Mouse (Mus musculus) kidney, postnatal 36 days (tissue): ENCODE measurements around the gene Slc28a1.
"Not testable (repeated sequence)": the region's sequence is repeated elsewhere in the genome, so short reads cannot be mapped to it uniquely, and the experiment has no call there.

Experiments used
- DNase-seq, 2 experiments: peaks; one replicate each; pipeline ENCODE4 v3.0.0; 2021 to 2022; ENCODE audit warnings: mixed read lengths in 2 of 2

Slc28a1 gene

DNA sequence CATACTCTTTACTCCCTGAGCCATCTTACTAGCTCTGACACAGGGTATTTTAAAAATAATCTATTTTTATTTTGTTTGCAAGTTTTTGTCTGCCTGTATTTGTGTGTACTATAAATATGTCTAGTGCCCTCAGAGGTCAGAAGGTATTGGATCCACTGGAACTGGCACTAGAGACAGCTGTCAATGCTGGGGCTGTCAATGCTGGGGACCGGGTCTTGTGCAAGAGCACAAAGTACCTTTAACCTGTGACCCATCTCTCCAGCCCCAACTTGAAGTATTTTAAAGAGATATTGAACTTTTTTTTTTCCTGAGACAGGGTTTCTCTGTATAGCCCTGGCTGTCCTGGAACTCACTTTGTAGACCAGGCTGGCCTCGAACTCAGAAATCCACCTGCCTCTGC is 59.3 kb downstream of the Slc28a1 start:
- DNase-seq, result no peak

DNA sequence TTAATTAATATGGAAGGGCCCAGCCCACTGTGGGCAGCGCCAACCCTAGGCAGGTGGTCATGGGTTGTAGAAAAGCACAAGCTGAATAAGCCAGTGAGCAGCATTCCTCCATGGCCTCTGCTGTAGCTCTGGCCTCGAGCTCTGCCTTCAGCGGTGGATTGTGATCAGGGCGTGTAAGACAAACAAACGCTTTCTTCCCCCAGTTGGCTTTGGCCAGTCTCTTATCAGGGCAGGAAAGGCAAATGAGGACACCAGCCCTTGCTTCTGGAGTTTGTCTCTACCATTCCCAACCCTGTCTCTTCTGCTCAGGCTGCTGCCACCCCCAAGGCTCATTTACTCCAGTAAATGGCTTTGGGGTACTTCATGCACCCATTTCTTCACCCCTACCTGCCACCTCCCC is 60.1 kb downstream of the Slc28a1 start:
- no peak for DNase-seq

DNA sequence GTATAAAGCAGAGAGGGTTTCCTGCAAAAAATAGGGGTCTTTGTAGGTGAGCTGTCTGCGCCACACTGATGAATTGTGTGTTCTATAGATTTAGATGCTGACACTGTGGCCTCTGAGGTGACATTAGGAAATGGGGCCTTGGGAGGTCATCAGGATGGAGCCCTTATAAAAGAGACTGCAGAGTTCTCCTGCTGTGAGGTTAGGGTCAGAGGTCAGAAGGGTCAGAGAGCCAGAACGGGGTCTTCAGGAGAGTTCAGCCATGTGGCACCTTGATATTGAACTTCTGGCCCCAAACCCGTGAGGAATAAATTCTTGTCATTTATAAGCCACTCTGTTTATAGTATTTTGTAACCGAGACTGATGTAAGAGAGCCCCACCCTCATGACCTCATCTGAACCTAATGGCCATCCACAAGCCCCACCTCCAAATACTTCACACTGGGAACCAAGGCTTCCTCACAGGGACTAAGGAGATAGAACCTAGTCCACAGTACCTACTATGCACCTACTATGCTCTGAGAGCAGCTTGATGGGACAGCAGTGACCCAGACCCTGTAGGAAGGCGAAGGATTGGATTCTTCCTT is 61.7 kb downstream of the Slc28a1 start:
- no peak for DNase-seq

DNA sequence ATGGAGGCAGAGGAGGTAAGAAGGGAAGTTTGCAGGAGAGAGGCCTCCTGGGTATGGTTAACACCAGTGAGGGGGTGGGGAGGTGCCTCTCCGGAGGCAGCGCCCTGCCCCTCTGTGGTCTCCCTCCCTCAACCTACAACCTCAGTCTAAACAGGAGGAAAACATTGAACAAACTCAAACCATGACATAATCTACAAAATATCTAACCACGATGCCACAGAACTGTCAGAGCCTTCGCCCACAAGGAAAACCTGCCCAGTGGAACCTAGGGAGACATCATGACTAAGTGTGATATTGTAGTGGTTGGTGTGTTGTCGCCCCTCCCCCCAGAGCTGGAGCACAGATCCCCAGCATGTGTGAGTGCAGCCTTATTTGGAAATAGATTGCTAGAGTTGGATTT is 64.9 kb downstream of the Slc28a1 start:
- no peak for DNase-seq

DNA sequence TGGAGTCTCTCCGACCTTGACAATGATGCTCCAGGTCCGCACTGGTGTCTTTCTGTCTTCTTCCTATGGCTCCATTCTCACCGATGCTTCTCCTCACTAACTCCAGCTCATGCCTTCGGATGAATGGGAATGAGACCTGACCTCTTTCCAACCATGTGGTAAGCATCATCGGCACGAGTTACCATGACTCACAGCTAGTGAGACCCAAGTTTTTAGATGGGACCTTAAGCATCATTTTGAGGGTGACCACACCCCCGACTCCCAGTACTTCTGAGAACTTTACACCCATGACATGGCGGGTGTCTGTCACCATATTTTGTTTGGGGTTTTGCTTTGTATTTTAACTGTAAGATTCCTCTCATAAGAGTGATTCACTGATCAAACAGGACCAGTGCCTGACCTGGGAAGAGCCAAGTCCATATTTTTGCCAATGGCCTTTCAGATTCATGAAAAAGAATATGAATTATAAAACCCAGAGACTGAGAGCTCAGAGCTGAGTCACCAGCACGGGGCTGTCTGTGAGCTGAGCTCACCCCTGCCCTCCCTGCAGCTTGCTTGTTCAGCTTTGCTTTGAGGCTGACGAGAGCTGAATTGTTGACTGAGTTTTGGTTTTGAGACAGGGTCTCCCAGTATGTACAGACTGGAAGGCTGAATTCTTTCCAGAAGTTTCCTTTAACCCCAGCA is 68.0 kb downstream of the Slc28a1 start:
- DNase-seq, result no peak

DNA sequence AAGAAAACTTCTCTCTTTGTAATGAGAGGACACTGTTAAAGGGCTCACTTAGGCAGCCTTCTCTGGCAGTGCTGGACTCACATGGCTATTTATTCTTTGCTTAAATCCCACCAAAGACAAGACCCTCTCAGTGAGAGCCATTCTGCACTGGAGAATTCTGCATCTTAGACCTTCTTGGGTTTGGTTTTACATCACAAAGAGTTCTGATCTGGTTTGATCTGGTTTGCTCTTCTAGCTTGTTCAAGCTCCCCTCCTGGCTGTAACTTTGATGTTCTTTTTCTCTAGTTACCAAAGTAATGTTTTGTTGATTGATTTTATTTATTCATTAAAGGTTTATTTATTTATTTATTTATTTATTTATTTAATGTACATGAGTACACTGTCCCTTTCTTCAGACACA is 68.6 kb downstream of the Slc28a1 start:
- DNase-seq, result no peak

DNA sequence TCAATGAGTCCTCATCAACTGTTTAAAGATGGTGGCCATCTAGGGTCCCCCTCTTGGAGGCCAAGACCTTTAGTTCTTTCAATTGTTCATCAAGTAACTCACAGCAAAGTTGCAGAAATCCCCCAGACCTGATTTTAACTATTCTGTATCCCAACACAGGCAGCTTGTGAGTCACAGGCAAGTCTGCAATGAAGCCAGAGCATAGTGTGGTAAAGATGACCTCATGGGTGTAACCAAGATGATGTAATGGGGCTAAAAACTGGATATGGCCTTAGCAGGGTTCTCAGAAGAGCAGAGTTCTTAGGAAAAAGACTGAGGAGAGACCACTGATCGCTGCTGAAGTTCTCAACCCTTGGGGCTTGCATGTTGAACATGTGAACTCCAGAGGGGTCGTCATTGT is 69.5 kb downstream of the Slc28a1 start:
- DNase-seq, result no peak

DNA sequence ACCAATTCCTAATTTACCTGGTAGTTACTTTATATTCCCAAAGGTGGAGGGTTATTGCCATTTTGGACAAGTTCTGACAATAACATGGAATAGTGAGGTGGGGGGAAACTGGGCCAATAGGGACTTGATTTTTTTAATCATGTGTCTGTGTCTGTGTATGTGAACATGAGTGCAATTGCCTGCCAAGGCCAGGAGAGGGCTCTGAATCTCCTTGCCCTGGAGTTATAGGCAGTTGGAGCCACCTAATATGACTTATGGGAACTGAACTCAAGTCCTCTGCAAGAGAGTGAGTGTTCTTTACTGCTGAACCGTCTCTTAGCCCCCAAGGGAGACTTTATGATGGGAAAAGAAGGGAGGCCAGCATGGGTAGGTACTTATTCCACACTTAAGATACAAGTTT is 70.1 kb downstream of the Slc28a1 start:
- DNase-seq, result no peak

DNA sequence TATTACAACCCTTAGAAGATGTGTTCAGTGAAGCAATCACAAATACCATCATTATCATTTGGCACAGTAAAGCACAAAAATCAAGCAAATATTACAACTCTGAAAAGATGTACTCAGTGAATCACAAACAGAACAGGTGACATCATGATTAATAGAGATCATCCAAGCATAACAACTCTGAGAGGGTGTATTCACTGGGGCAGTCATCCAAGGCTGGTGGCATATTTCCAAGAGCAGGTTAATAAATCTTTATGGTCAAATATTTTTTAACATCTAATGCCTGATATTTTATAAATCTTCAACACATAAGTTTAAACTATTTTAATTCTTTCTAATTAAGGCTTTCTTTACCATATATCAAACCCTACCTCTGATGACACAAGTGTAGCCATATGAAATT is 71.4 kb downstream of the Slc28a1 start:
- peak; percentile 65 to 80 for DNase-seq

DNA sequence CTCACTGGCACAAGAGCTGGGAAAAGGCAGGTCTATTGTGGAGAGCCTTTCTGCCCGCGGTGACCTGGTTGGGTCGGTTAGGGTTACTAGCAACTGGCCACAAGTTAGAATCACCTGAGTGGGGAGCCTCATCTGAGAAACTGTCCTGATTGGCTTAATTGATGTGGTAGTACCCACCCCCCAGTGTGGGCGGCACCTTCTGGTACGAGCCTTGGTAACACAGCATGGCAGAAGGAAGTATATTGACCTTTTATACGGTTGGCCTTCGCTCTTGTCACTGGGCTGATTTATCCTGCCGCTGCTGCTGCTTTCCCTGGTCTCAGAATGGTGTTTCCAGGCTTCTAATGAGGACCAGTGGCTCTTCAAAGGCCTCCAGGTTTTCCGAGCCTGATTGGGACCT is 74.6 kb downstream of the Slc28a1 start:
- no peak for DNase-seq

DNA sequence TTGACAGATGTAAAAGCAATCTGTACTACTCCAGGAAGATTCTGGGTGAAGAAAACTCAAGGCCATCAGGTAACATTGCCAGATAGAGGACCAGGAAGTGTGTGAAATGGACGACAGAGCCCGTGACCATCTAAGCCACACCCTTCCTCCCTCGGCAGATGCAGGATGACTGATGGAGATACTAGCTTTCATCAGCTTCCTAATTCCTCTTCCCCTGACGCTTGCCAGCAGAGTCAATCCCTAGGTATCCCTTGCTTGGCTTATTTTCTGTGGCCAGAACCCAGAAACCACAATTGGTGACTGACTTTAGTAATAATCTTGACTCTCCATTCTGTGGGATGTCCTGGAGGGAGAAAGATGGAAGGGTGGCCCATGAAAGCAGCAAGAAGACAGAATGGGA is 80.9 kb downstream of the Slc28a1 start:
- no peak for DNase-seq

DNA sequence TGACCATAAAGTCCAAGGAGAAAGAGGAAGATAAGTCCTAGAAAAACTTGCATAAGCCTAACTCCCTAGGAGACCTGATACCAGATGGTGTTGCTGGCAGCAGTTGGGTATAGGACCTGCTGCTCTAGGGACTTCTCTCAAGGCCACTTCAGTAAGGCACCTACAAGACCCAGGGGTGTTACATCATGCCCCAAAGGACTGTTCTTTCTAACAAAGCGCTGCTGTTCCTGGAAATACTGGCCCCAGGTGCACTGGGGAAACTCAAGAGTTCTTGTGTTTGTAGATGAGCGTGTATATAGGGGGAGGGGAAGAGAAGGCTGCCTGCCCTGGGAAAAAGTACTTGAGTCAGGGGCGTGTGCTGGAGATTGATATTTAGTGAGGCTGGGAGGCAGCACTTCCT is 82.2 kb downstream of the Slc28a1 start:
- no peak for DNase-seq

DNA sequence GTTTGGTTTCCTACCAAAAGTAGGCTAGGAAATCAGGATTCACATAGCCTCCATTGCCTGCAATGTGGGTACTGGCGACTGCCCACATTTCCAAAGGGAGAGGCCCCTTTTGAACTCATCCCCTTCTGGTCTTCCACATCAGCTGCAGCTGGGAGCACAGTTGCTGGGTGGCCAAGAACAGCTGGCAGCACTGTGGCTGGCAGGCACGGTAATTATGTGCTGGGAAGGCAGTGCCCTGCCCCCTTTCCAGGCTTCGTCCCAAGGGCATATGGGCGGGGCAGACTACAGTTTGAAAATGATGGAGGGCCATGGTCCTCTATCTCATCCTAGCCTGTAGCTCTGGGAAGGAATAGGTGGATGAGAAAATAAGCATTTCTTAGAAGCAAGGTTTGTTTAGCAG is 83.9 kb downstream of the Slc28a1 start:
- DNase-seq, result peak in 1 of 2 experiments; percentile 44

DNA sequence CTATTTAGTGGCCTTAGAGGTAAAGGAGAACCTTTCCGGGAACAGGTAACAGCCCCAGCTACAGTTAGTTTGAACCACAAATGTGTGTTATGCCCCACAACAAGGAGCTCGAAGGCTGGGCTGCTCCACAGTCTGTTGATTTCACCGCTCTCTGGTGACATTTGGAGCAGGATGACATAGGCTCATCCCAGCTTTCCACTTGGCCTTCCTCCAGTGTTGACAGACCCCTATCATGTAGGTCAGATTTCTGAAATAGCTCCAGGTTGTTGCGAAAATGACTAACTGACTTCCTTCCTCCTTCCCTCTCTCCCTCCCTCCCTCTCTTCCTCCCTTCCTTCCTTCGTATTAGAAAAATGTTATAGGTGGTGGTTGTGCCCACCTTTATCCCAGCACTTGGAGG is 84.5 kb downstream of the Slc28a1 start:
- DNase-seq, result peak in 1 of 2 experiments; percentile 21

DNA sequence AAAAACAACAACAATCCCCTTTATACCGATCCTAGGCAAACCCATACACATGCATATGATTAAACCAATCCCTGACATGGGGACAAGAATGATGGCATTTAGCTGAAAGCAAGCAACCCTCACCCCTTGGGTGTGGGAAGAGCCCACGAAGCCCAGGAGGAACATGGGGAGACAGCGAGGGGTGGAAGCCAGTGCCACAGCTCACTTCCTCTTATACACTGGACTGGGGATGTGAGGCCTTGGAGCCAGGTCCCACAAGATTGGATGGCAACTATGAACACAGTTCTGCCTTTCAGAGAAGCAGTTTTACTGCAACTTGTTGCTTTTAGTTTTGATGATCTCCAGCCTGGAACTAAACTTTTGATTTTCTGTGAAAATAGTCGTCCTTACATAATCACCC is 85.2 kb downstream of the Slc28a1 start:
- DNase-seq, result no peak

DNA sequence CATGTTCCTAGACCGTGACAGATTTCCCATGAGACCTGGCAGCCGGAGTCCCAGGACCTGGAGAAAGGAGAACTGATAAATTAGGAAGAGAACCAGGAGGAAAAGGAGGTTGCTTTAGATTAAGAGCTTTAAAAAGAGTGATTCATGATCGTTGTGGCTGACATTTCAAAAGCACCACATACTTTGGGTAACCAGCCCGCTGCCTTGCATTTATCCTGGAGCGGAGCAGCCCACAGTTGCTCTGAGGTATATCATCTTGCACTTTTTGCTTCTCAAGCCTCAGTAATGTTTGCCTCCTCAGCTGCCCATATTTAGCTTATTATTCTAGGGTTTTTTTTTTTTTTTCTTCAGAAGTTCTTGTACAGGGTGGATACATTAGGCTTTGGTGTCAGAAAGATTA is 87.8 kb downstream of the Slc28a1 start:
- no peak for DNase-seq

DNA sequence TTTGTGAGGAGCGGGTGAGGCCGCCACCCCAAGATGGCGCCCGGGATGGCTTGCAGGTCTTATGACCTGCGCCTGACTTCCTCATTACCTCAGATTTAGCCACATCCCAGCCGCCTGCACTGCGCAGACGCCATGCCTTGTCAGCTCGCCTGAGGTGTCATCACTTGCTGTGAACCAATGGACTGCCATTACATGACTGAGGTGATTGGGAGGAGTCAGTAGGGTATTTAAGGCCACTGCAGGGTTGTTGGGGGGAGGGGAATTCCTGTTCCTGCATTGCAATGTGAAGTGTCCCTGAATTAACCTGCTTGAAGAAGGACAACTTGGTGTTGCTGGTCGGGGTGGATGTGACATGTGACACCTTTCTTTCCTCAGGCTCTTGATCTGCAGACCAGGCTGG is 89.0 kb downstream of the Slc28a1 start:
- not testable (repeated sequence) for DNase-seq

DNA sequence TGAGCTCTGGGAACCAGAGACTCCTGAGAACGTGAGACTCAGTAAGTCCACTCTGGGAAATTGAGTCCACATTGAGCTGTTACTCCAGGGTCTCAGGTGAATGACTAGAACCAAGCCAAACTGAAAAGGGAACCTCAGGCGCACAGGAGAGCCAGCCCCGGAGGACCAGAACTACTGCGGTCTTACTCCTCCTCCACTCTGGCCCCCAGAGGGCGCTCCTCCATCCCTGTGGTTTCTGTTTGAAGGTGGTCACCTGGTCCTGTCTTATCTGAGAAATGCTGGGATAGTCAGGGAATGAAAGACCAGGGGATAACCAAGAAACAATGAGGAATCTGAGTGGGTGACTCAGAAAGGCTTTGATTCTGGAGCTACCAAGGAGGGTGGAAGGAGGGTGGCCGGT is 94.3 kb downstream of the Slc28a1 start:
- DNase-seq, result peak; percentile 86 to 94

DNA sequence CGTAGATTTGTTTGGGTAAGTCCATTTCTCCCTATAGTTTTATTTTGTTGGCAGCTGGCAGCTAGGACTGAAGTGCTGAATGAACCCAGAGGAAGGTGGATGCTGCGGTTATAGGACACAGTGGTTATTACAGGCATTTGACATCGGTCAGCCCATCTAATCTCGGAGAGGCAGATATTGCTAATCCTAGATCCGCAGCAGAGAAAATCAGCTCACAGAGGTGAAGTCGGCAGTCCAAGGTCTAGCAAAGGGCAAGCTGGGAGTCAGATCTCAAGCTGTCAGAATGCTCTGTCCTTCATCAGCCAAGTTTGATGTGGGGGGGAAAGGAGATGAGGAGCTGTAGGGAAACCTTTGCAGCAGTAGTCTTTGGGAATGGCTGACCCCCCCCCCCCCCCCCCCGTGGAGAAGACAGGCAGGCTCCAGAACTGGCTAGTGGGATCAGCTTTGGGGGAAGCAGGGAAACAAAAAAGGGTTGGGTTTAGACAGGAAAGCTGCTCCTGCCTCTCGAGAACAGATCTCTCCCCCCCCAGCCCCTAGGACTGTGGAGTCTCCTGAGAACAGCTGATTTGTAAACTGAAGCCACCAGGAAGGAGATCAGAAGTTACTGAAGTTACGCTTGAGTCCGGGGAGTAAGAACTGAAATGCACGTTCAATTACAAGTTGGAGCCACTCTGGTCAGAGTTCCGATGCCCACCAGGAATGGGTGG is 95.5 kb downstream of the Slc28a1 start:
- no peak for DNase-seq

DNA sequence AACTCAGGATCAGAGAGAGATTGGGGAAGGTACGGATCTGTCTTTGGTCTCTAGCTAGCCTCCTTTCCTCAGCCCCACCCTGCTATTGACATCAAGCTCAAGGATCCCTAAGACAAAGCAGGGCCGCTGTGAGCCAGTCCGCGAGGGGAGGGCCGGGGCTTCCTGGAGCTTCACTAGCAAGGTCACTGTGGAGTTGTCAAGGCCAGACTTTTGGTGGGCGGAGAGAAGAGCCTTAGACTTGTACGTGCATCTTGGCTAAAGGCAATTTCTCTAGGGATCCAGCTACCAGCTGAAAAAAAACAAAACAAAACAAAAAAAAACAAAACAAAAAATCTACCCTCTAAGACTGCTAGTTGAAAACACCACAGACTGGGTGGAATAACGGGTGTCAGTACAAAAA is 97.2 kb downstream of the Slc28a1 start:
- peak; percentile 65 to 75 for DNase-seq

DNA sequence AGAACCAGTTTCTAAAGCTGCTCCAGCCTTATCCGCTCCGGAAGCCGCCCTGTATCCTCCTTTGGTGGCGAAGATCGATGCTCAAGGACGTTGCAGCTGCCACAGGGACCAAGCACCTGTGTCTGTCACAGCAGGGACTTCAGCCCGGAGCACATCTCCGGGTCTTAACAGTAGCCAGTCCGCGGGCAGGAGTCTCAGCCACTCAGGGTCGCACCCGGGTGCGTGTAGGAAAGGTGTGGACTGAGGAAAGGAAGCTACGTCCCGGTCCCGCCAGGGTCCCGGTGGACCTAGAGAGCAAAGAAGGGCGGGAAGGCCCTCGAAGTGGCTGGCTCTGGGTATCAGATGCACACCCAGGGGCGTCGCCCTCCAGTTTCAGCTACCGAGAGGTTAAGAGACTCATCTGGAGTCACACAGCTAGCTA is 97.7 kb downstream of the Slc28a1 start:
- peak; percentile 85 to 90 for DNase-seq

DNA sequence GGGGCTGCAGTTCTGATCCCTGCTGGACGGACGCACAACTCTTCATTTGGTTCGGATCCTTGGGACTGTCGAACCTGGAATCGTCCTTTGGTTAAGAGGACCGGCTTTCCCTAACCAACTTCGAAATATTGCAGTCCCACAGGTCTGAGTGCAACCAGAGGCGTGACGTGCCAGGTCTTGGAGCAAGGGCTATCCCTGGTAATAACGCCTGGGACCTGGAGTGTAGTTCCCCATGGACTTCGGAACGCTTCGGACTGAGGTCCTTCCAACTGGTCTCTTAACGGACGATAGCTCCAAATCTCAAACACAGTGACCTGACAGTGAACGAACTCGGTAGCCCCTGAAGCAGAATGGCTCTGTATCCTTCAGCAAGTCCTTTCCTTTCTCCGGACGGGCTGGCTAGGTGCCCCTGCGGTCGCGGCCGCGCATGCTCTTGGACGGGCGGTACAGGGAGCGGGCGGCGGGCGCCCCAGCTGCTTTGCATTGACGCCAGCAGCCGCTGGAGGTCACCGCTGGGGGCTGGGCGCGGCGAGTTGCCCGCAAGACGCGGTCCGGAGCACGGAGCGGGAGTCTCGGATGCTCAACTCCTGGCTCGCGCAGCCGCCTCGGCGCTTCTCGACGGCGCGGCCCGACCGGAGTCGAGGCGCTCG is 98.2 kb downstream of the Slc28a1 start:
- DNase-seq, result peak; percentile 98

DNA sequence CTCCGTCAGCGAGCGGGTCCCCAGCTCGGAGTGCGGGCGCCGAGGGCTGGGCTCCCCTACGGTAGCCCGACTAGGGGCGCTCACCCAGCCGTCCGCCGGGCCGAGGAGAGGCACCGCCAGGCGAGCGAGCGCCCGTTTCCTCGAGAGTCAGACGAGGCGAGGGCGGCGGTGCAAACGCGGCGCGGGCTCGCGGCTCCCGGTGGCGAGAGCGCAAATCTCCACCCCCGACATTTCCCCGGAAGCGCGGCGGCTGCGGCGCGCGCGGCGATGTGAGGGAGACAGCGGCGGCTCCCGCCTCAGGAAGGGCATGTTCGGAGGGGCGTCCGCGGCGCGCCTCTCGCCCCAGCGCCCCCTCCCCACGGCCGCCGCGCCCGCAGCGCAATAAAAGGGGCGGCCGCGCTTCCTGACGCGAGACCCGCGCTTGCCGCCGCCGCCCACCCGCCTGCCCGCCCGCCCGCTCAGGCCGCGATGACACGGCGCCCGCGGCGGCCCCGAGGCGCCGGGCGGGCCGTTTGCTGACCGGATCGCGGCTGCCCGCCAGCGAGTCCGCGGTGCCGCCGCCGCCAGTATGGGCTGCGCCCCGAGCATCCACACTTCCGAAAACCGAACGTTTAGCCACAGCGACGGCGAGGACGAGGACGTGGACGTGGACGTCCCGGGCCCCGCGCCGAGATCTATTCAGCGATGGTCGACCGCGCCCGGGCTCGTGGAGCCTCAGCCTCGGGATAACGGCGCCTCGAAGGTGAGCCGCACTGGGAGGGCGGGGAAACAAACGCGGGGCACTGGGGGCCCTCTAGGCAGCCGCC is 99.0 kb downstream of the Slc28a1 start, which contains the start of gene Pde8a:
Pde8a (plus strand) TSS at position 250 of the 806 bp plus-strand sequence.
- peak in 1 of 2 experiments; percentile 63 for DNase-seq
